Mouse (Mus musculus) left cerebral cortex, postnatal 4 days (tissue): Measurements from ENCODE around the gene Apex1. TPM values are rescaled to one million over a fixed set of nuclear protein-coding genes. Genes with fewer than 3 reads are reported as not detected.
"Not testable (repeated sequence)": the region's sequence is repeated elsewhere in the genome, so short reads cannot be mapped to it uniquely, and the experiment has no call there.

ENCODE experiments used
- DNase-seq: peaks from one replicate; pipeline ENCODE4 v3.0.0-alpha.2; 2022
- intact Hi-C: fragments of 180-260 bp; cut with DNase I; formaldehyde crosslinking; loops from one replicate; pipeline ENCODE4 v1.15.1; 2025
- total RNA-seq, 2 experiments: library from RNA; stranded (reverse); gene quantifications; 2 replicates each; pipeline ENCODE4 v1.2.3; 2021

The Apex1 gene
- total RNA-seq, 2 experiments from 2014 or later: 78.9 to 83.2 TPM

DNA sequence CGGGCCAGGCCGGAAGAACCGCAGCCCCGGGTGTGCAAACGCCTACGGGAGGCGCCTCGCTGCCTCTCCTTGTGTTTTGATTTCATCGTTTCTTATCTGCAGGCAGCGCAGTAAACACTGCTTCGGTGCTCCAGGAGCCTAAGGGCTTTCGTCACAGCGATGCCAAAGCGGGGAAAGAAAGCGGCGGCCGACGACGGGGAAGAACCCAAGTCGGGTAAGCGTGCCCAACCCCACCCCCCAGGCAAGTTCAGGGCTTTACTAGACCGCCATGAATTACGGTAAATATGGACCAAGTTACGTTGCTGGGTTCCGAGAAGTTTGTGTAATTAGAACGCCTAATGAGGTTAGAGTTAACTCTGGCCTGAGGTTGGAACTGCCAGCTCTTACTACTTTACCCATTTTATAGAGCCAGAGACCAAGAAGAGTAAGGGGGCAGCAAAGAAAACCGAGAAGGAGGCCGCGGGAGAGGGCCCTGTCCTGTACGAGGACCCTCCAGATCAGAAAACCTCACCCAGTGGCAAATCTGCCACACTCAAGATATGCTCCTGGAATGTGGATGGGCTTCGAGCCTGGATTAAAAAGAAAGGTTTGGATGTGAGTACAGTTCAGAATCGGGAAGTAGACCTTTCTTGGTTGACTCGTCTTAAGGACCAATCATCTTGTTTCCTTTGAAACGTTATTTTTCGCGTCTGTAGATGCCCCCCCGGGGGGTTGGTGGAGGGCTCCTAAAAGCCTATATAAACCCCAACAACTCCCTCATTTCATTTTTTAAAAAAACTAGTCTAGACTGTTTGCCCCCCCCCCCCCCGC lies 548 bp downstream of the Apex1 start:
- DNase-seq: no peak
- intact Hi-C loops: loop anchor here (10.0 kb wide), 1 partner anchor 121 kb away; the partner anchor contains the start of genes Ccnb1ip1 and Parp2

DNA sequence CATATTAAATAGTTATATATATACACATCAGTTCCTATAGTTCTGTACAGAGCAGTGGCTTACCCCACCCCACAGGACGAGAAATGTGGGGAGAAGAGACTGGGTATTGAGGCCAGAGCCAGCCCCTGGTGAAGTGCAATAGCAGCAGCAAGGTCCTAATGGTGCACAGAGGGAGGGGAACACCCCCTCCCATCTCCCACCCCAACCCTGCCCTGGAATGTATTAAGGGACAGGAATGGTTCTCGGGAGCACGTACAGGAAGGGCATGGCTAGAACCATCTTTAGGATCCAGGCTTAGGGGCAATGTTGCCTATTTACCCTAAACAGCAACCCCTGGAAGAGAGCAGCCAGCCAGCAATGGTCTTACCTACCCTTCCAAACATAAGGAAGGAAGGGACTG lies 2.6 kb downstream of the Apex1 start:
- no peak for DNase-seq
- intact Hi-C loops: loop anchor here (10.0 kb wide), 1 partner anchor 123 kb away; the partner anchor contains the start of genes Ccnb1ip1 and Parp2

GRCm38 (mm10) chr14:50929951-50930350 lies 5.2 kb downstream of the Apex1 start:
- DNase-seq: no peak
- intact Hi-C loops: loop anchor here (5.0 to 10.0 kb wide), 2 partner anchors 125 to 132 kb away; partner anchors contain the start of genes Ccnb1ip1 and Parp2

- peak; percentile 50 for DNase-seq
- intact Hi-C loops: loop anchor here (5.0 kb wide), 1 partner anchor 132 kb away; no protein-coding TSS in a partner anchor
These were observed 5.6 kb downstream of the Apex1 start for GRCm38 (mm10) chr14:50930377-50930753.

GRCm38 (mm10) chr14:50930754-50931492 lies 6.2 kb downstream of the Apex1 start, which contains the start of the genes Pip4p1 and Pnp:
TSS of gene Pip4p1 (minus strand) at chr14:50930856.
TSS of gene Pnp (plus strand) at chr14:50931082.
- DNase-seq: peak; percentile 98

GRCm38 (mm10) chr14:50931493-50932020 lies 6.8 kb downstream of the Apex1 start:
- no peak for DNase-seq
- intact Hi-C loops: loop anchor here (5.0 kb wide), 1 partner anchor 131 kb away; no protein-coding TSS in a partner anchor

More at GRCm38 (mm10) chr14:50930754-50931492, 6.2 kb downstream of the Apex1 start, which contains the start of the genes Pip4p1 and Pnp:
- intact Hi-C loops: loop anchor here (5.0 kb wide), 1 partner anchor 131 kb away; no protein-coding TSS in a partner anchor

- intact Hi-C loops: no loop called here
- no peak for DNase-seq
These were observed 11.9 kb downstream of the Apex1 start for GRCm38 (mm10) chr14:50936649-50937048.

DNA sequence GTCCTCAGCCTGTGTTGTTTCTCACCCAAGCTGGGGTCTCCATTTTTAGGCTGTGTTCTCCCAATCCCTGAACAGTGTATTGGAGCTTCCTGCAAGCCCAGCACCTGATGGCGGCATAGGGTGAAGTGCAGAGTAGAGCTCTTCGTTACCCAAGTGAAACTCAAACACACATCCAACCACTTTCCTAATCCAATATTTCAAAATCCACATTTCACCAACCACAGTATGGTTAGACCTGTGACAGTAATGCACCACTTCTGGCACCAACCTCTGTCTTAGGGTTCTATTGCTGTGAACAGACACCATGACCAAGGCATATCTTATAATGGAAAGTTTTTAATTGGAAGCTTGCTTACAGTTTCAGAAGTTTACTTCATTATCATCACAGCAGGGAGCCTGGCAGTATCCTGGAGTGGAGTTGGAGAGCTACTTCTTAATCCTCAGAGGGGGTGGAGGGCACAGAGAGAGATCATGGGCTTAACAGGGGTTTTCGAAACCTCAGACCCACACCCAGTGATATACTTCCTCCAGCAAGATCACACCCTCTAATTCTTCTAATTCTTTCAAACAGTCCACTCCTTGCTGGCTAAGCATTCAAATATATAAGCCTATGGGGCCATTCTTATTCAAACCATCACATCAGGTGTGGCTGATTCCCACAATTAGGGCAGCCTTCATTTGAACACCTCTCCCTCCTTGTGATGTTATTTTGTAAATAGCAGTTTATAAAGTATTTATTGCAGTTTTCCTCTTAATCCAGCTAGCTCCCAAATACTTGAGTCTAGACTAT lies 13.5 kb downstream of the Apex1 start:
- intact Hi-C loops: no loop called here
- no peak for DNase-seq

DNA sequence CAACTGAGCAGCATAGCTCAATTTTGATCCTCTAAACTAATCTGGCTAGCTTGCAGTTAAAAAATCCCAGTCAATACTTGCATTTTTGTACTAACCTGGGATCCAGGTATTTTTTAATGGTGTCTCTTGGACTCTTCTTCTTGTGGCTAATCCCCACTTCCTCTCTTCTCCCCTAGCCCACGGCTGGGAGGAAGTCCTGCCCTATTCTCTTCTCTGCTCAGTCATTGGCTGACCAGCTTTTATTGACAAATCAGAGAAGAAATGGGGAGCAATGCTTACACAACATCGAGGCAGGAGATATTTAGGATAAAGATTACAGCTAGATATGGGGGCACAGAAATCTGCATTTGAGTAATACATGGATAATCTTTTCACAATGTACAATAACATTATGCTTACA lies 14.2 kb downstream of the Apex1 start:
- no peak for DNase-seq
- intact Hi-C loops: no loop called here

GRCm38 (mm10) chr14:50943932-50944667 lies 19.3 kb downstream of the Apex1 start, which contains the start of gene Gm49342:
TSS of gene Gm49342 (plus strand) at chr14:50944517.
- peak; percentile 93 for DNase-seq
- intact Hi-C loops: no loop called here

- DNase-seq, intact Hi-C loops: not testable (repeated sequence)
These were observed 19.9 kb downstream of the Apex1 start for GRCm38 (mm10) chr14:50944668-50945033.

DNA sequence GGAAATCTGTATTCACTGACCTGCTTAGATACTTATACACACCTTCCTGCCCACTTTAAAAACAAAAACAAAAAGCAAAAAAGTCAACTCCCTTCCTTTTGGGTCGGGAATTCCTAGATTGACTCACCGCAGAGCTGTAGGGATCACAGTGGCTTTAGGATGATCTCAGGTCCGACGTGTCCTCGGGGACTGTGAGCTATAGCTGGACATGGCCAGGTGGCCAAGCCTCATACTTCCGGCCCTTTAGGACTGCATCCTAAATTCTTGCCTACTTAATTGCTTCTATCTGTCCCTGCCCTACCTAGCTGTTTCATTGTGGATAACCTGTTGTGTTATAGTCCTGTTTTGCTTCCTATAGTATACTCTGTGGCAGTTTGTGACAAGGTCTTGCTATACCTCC lies 20.3 kb downstream of the Apex1 start:
- intact Hi-C loops, DNase-seq: not testable (repeated sequence)

DNA sequence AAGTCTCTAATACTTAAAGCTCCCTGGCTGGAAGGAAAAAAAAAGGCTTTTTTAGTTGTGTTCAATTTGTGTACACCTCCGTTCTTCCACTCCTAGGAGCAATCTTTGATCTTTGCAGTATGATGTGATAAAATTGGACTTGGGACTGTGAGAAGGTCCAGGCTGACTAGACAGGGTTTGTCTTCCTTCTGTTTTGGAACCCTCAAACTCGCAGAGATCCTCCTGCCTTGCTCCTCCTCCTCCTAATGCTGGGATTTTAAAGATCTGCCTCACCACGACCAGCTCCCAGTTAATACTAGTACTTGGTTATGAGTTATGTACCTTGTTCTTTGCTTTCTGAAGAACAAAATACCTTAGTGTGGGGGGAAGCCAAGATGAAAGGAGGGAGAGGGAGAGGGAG lies 20.8 kb downstream of the Apex1 start:
- intact Hi-C loops: not testable (repeated sequence)

GRCm38 (mm10) chr14:50955487-50955886 lies 30.7 kb downstream of the Apex1 start:
- intact Hi-C loops: no loop called here
- DNase-seq: no peak

More for the DNA sequence above, 20.8 kb downstream of the Apex1 start:
- DNase-seq: not testable (repeated sequence)

GRCm38 (mm10) chr14:50955942-50956508 lies 31.3 kb downstream of the Apex1 start, which contains the start of gene Pnp2:
TSS of gene Pnp2 (plus strand) at chr14:50955992.
- intact Hi-C loops: not testable (repeated sequence)
- DNase-seq: peak; percentile 75

DNA sequence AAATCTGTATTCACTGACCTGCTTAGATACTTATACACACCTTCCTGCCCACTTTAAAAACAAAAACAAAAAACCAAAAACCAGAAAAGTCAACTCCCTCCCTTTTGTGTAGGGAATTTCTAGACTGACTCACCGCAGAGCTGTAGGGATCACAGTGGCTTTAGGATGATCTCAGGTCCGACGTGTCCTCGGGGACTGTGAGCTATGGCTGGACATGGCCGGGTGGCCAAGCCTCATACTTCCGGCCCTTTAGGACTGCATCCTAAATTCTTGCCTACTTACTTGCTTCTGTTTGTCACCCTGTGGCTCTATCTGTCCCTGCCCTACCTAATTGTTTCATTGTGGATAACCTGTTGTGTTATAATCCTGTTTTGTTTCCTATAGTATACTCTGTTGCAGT lies 32.0 kb downstream of the Apex1 start:
- intact Hi-C loops, DNase-seq: not testable (repeated sequence)

DNA sequence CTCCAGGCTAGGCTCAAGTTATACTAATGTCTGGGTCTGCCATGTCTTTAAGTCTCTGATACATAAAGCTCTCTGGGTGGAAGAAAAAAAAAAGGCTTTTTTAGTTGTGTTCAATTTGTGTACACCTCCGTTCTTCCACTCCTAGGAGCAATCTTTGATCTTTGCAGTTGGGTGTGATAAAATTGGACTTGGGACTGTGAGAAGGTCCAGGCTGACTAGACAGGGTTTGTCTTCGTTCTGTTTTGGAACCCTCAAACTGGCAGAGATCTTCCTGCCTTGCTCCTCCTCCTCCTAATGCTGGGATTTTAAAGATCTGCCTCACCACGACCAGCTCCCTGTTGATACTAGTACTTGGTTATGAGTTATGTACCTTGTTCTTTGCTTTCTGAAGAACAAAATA lies 32.4 kb downstream of the Apex1 start:
- DNase-seq, intact Hi-C loops: not testable (repeated sequence)

- DNase-seq, intact Hi-C loops: not testable (repeated sequence)
These were observed 33.7 kb downstream of the Apex1 start for GRCm38 (mm10) chr14:50958289-50958995.
